8 mouse cellular contexts compared by ENCODE assay signal in the genomic region with DNA sequence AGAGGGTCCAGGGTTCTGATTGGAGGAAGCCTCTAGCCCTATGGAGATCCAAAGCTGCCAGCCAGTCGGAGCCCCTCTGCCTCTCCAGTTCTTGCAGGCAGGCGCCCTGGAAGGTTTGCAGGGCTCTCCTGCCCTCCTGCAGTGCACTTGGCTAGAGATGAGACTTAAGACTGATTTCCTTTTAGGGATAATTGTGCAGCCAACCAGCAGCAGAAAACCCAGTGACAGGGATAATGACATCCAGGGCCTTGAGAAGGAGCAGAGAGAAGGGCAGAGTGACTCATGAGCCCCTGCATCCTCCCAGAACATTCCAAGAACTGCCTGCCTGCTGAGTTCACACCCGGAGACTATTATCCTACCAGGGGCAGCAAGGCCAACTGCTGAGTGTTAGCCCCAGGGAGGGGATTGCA. TPM values are rescaled to one million over a fixed set of nuclear protein-coding genes. Genes with fewer than 3 reads are reported as not detected.
DNase-seq lines count a peak whose midpoint lies in the region; ATAC-seq lines count a peak whose summit lies in the region.

No protein-coding gene starts in this region.

- 20% methylated on average over 3 of the region's 3 CpGs for WGBS in kidney, embryonic 15.5 days
- 7% methylated on average over 3 of the region's 3 CpGs for WGBS in embryonic facial prominence, embryonic 13.5 days

- H3K4me3 ChIP-seq in kidney, embryonic 15.5 days (replicated peaks), result no peak overlapping the region
- H3K4me3 ChIP-seq in embryonic facial prominence, embryonic 13.5 days, result no peak overlapping the region

- peaks cover 51% of the 10 kb centered on the region for H3K4me1 ChIP-seq in kidney, embryonic 15.5 days
- H3K4me1 ChIP-seq in embryonic facial prominence, embryonic 13.5 days, result peaks cover 48% of the 10 kb centered on the region

- no peaks in the 10 kb centered on the region for H3K36me3 ChIP-seq in kidney, embryonic 15.5 days
- H3K36me3 ChIP-seq in embryonic facial prominence, embryonic 13.5 days, result no peaks in the 10 kb centered on the region

- H3K9me3 ChIP-seq in kidney, embryonic 15.5 days (replicated peaks), result no peaks in the 10 kb centered on the region
- H3K9me3 ChIP-seq in embryonic facial prominence, embryonic 13.5 days, result no peaks in the 10 kb centered on the region

- peak overlapping the region; percentile 29 for H3K27ac ChIP-seq in kidney, embryonic 15.5 days
- H3K27ac ChIP-seq in embryonic facial prominence, embryonic 13.5 days, result peak overlapping the region; percentile 80

- ATAC-seq in kidney, embryonic 15.5 days (replicated peaks; ENCODE audit: low FRiP score), result no peak
- no peak for ATAC-seq in embryonic facial prominence, embryonic 13.5 days (ENCODE audit: insufficient number of reproducible peaks, insufficient read depth, low FRiP score, low TSS enrichment, low read depth)

- H3K4me2 ChIP-seq in kidney, embryonic 15.5 days, result no peak overlapping the region
- no peak overlapping the region for H3K4me2 ChIP-seq in embryonic facial prominence, embryonic 13.5 days

- no peak for DNase-seq in kidney, postnatal 14 days
- DNase-seq in R1 (ENCODE audit: low read depth, low spot score), result peak; percentile 88
- peak; percentile 37 for DNase-seq in lung, postnatal 25 days (ENCODE audit: low spot score)
- DNase-seq in spleen, postnatal 14 days (ENCODE audit: low spot score in 2 of 2), result no peak
- DNase-seq in layer of hippocampus, postnatal 14 days (ENCODE audit: low spot score in 2 of 2), result no peak
- no peak for DNase-seq in kidney, postnatal 25 days

- no peak overlapping the region for H3K9ac ChIP-seq in kidney, embryonic 15.5 days
- 0 out of 2 replicates have a peak overlapping the region, but pooled peaks have one; percentile 23 for H3K9ac ChIP-seq in embryonic facial prominence, embryonic 13.5 days

- no peaks in the 10 kb centered on the region for H3K27me3 ChIP-seq in kidney, embryonic 15.5 days
- no peaks in the 10 kb centered on the region for H3K27me3 ChIP-seq in embryonic facial prominence, embryonic 13.5 days

RNA-seq across cellular contexts. Expression of gene Parva, which starts 26.5 kb away (rescaled TPM):
- polyA plus RNA-seq in kidney, embryonic 15.5 days (2015; fragmentation: Nextera tagmentation; extraction: Ambion mirVana), result 103 and 107 TPM in 2 replicates
- 89.1 and 104 TPM in 2 replicates for polyA plus RNA-seq in embryonic facial prominence, embryonic 13.5 days (2015; fragmentation: Nextera tagmentation; extraction: Ambion mirVana)
- total RNA-seq in layer of hippocampus, postnatal 14 days (2021), result 10 to 100 TPM; 60.7 to 63.9 TPM

Comparison
In these comparisons a context has a peak if more than half of its experiments do, and no peak if none do; other contexts are left out.
1. DNase-seq: peak in R1 (single experiment) and lung, postnatal 25 days (single experiment); none in kidney, postnatal 14 days (single experiment), spleen, postnatal 14 days (0 of 2), layer of hippocampus, postnatal 14 days (0 of 2) and kidney, postnatal 25 days (0 of 2).